Mouse (Mus musculus): ENCODE results near the gene Sytl2. TPM values are rescaled to one million over a fixed set of nuclear protein-coding genes. Genes with fewer than 3 reads are reported as not detected.

The Sytl2 gene
- polyA plus RNA-seq, 1 experiment from 2014 or later, result 10.1 TPM

DNA sequence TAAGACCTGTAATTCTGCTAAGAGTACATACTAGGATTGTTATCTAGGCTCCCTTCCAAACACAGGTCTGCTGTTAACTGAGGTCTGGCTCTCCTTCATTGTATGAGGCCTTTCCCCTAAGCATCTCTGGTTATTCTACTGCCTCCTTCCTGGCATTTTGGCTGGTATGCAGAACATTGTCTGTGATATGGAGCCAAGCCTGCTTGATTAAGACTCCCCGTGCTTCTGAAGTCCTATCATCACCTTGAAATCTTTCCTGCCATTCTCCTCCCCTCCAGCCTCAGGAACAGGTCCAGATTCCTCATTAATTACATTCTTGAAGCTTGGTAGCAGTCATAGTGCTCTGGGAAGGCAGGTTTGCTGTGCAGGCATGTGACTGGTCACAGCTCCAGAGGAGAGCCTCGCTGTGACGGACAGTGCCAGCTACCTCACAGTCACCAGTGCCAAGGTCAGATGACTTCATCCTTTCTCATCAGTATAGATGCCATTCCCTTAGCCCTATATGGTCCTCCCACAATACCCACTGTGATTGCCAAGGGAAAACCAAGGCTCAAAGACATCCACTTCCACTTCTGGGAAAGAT lies 30.5 kb downstream of the Sytl2 start:
- WGBS, result 84% methylated on average over 3 of the region's 3 CpGs
- Histone ChIP-seq H3K27me3 (ENCODE audit: insufficient read depth, low read length) (no peaks in the 10 kb centered on the region), H3K36me3 (ENCODE audit: insufficient read depth, low read length) (no peaks in the 10 kb centered on the region), H3K27ac (ENCODE audit: low read length) (no peak overlapping the region), H3K4me1 (ENCODE audit: insufficient read depth, low read length) (no peaks in the 10 kb centered on the region), H3K4me3 (ENCODE audit: low read length) (no peak overlapping the region), H3K9ac (replicated peaks; ENCODE audit: low read length) (no peak overlapping the region), H3K4me2 (replicated peaks; ENCODE audit: low read depth, low read length) (no peak overlapping the region), H3K9me3 (ENCODE audit: low read length) (no peaks in the 10 kb centered on the region)
- ATAC-seq (ENCODE audit: low FRiP score, low TSS enrichment), result no peak

GRCm38 (mm10) chr7:90334362-90334761 lies 32.3 kb downstream of the Sytl2 start:
- Histone ChIP-seq H3K36me3 (ENCODE audit: insufficient read depth, low read length) (no peaks in the 10 kb centered on the region), H3K27ac (ENCODE audit: low read length) (no peak overlapping the region), H3K27me3 (ENCODE audit: insufficient read depth, low read length) (no peaks in the 10 kb centered on the region), H3K4me1 (ENCODE audit: insufficient read depth, low read length) (no peaks in the 10 kb centered on the region), H3K4me2 (replicated peaks; ENCODE audit: low read depth, low read length) (no peak overlapping the region), H3K4me3 (ENCODE audit: low read length) (no peak overlapping the region), H3K9me3 (ENCODE audit: low read length) (no peaks in the 10 kb centered on the region), H3K9ac (replicated peaks; ENCODE audit: low read length) (no peak overlapping the region)
- no peak for ATAC-seq (ENCODE audit: low FRiP score, low TSS enrichment)
- 84% methylated on average over 6 of the region's 6 CpGs for WGBS

GRCm38 (mm10) chr7:90334831-90335230 lies 32.8 kb downstream of the Sytl2 start:
- H3K36me3 ChIP-seq (ENCODE audit: insufficient read depth, low read length), result no peaks in the 10 kb centered on the region
- no peaks in the 10 kb centered on the region for H3K4me1 ChIP-seq (ENCODE audit: insufficient read depth, low read length)
- no peaks in the 10 kb centered on the region for H3K27me3 ChIP-seq (ENCODE audit: insufficient read depth, low read length)
- WGBS, result 85% methylated on average over 3 of the region's 3 CpGs
- no peak overlapping the region for H3K4me3 ChIP-seq (ENCODE audit: low read length)
- H3K9me3 ChIP-seq (ENCODE audit: low read length), result no peaks in the 10 kb centered on the region
- no peak for ATAC-seq (ENCODE audit: low FRiP score, low TSS enrichment)
- H3K4me2 ChIP-seq (replicated peaks; ENCODE audit: low read depth, low read length), result no peak overlapping the region
- H3K27ac ChIP-seq (ENCODE audit: low read length), result no peak overlapping the region
- H3K9ac ChIP-seq (replicated peaks; ENCODE audit: low read length), result no peak overlapping the region

DNA sequence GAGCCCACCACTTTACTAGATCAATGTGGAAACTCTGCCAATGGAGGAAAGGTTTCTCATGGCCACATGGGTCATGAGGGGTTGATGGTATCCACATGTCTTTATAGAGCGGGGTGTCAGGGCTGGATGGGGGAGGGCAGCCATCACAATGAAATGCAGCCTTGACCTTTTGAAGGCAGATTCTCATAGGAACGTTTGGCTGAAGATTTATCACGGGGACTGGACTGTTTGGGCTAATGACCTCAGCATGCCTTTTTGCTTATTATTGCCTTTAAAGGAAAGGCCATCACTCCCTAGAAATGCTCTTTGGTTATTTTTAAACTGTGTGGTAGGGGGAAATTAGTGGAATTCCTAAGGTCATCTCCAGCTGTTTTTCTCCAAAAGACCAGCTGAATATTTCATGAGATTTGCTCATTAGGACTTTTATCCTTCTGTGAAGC lies 33.7 kb downstream of the Sytl2 start:
- no peaks in the 10 kb centered on the region for H3K36me3 ChIP-seq (ENCODE audit: insufficient read depth, low read length)
- ATAC-seq (ENCODE audit: low FRiP score, low TSS enrichment), result peak; percentile 78

DNA sequence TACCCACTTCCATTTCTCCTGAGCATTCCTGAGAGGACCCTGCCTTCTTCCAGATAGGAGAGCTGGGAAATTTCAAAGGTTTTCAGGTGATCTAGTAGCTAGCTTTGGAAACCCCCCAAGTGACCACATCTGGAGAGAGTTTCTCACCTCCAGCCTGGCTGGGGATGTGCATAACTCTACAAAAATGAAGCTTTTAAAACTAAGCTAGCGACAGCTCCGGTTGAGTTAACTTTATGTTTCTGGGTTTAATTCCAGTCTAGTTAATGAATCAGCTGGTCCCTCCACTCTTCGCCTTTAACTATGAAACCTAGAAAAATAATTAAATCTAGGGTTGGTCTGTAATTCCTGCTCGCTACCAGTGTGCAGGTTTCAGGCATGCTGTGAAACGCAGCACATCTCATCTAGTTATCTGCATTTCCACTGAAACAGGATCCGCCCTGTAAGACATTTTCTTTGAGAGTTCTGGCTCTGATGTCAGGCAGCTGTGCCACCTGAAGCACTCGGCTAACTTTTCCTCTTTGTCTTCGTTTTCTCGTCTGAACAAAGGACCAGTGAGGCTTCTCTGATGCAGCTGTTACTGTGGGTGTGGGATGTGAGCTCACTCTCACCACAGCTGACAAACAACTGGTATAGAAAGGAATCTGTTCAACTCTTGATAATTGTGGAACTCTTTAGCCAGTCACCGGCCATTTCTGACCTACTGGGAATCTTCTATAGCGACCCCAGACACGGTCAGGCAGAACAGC lies 39.3 kb downstream of the Sytl2 start:
- no peaks in the 10 kb centered on the region for H3K9me3 ChIP-seq (ENCODE audit: low read length)
- peak overlapping the region; percentile 39 for H3K4me2 ChIP-seq (replicated peaks; ENCODE audit: low read depth, low read length)
- no peaks in the 10 kb centered on the region for H3K27me3 ChIP-seq (ENCODE audit: insufficient read depth, low read length)
- peak overlapping the region; percentile 78 for H3K27ac ChIP-seq (ENCODE audit: low read length)
- 0 out of 2 replicates have a peak overlapping the region, but pooled peaks have one; percentile 28 for H3K9ac ChIP-seq (replicated peaks; ENCODE audit: low read length)
- no peak overlapping the region for H3K4me3 ChIP-seq (ENCODE audit: low read length)
- peak; percentile 66; the same call in 1 of the 2 replicates for ATAC-seq (ENCODE audit: low FRiP score, low TSS enrichment)
- H3K4me1 ChIP-seq (ENCODE audit: insufficient read depth, low read length), result peaks cover 7% of the 10 kb centered on the region
- no peaks in the 10 kb centered on the region for H3K36me3 ChIP-seq (ENCODE audit: insufficient read depth, low read length)
- WGBS, result 39% methylated on average over 12 of the region's 12 CpGs

More for the DNA sequence above, 33.7 kb downstream of the Sytl2 start:
- Histone ChIP-seq H3K4me2 (replicated peaks; ENCODE audit: low read depth, low read length) (no peak overlapping the region), H3K4me3 (ENCODE audit: low read length) (no peak overlapping the region), H3K9ac (replicated peaks; ENCODE audit: low read length) (no peak overlapping the region), H3K27me3 (ENCODE audit: insufficient read depth, low read length) (no peaks in the 10 kb centered on the region), H3K9me3 (ENCODE audit: low read length) (no peaks in the 10 kb centered on the region), H3K4me1 (ENCODE audit: insufficient read depth, low read length) (no peaks in the 10 kb centered on the region), H3K27ac (ENCODE audit: low read length) (peak overlapping the region; percentile 17; the same call in 1 of the 2 replicates)
- 20% methylated on average over 3 of the region's 3 CpGs for WGBS

DNA sequence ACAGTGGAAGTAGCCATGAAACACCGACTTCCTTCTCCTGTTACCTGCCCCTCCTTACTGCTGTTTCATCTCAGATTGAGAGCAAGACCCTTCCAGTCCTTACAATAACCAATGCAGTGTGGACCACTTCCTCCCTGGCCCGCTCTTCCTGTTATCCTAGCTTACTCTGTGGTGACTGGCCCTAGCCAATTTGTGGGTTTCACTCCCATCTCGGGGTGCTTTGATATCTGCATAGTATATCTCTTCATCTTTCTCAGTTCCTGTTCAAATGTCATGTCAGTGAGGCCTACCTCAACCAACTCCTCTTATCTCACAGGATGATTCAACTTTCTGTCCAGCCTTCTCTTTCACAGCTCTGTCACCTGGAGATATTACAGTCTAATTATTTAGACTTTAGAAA lies 42.9 kb downstream of the Sytl2 start:
- Histone ChIP-seq H3K4me2 (replicated peaks; ENCODE audit: low read depth, low read length) (no peak overlapping the region), H3K27ac (ENCODE audit: low read length) (no peak overlapping the region), H3K4me1 (ENCODE audit: insufficient read depth, low read length) (peaks cover 7% of the 10 kb centered on the region), H3K9me3 (ENCODE audit: low read length) (no peaks in the 10 kb centered on the region), H3K27me3 (ENCODE audit: insufficient read depth, low read length) (no peaks in the 10 kb centered on the region), H3K36me3 (ENCODE audit: insufficient read depth, low read length) (no peaks in the 10 kb centered on the region), H3K9ac (replicated peaks; ENCODE audit: low read length) (no peak overlapping the region), H3K4me3 (ENCODE audit: low read length) (no peak overlapping the region)
- ATAC-seq (ENCODE audit: low FRiP score, low TSS enrichment), result no peak
- 83% methylated on average over 3 of the region's 3 CpGs for WGBS

DNA sequence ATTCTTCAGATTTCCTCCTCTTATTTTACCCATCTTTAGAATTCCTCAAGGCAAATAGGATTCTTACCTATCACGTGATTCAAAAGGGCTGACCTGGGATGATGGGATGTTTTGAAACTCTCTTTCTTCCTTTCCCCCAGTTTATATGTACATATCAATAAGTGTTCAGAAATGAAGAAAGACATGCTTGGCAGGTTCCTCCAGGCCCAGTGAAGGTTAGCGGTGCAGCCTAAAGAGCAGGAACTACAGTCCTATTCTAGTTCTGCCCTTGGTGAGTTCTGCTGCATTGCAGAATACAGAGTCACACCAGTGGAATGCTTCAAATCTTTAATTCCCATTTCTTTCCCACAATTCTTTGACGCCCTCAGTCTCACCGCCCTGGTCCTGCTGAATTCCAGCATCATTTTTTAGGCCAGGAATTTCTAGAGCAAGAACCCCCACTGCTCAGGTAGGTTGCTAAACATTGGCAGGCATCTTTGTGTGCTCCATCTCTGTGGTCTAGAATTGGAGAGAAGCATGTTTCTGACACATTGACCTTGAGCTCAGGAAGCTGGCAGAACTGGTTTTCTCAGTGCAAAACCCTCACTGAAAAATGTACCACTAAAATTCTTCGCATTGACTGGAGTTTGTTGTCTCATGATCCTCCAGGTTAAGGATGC lies 45.9 kb downstream of the Sytl2 start:
- 79% methylated on average over 5 of the region's 5 CpGs for WGBS

GRCm38 (mm10) chr7:90349014-90349413 lies 47.0 kb downstream of the Sytl2 start:
- H3K4me2 ChIP-seq (replicated peaks; ENCODE audit: low read depth, low read length), result no peak overlapping the region
- H3K36me3 ChIP-seq (ENCODE audit: insufficient read depth, low read length), result no peaks in the 10 kb centered on the region
- no peak for ATAC-seq (ENCODE audit: low FRiP score, low TSS enrichment)
- H3K27me3 ChIP-seq (ENCODE audit: insufficient read depth, low read length), result no peaks in the 10 kb centered on the region
- H3K4me1 ChIP-seq (ENCODE audit: insufficient read depth, low read length), result no peaks in the 10 kb centered on the region
- H3K9ac ChIP-seq (replicated peaks; ENCODE audit: low read length), result no peak overlapping the region
- H3K4me3 ChIP-seq (ENCODE audit: low read length), result no peak overlapping the region
- WGBS, result 78% methylated on average over 5 of the region's 5 CpGs
- H3K27ac ChIP-seq (ENCODE audit: low read length), result no peak overlapping the region
- no peaks in the 10 kb centered on the region for H3K9me3 ChIP-seq (ENCODE audit: low read length)

More for the DNA sequence above, 45.9 kb downstream of the Sytl2 start:
- no peak for ATAC-seq (ENCODE audit: low FRiP score, low TSS enrichment)
- no peaks in the 10 kb centered on the region for H3K4me1 ChIP-seq (ENCODE audit: insufficient read depth, low read length)
- no peak overlapping the region for H3K27ac ChIP-seq (ENCODE audit: low read length)
- no peak overlapping the region for H3K9ac ChIP-seq (replicated peaks; ENCODE audit: low read length)
- H3K4me2 ChIP-seq (replicated peaks; ENCODE audit: low read depth, low read length), result no peak overlapping the region
- H3K9me3 ChIP-seq (ENCODE audit: low read length), result no peaks in the 10 kb centered on the region
- no peaks in the 10 kb centered on the region for H3K36me3 ChIP-seq (ENCODE audit: insufficient read depth, low read length)
- H3K4me3 ChIP-seq (ENCODE audit: low read length), result no peak overlapping the region
- H3K27me3 ChIP-seq (ENCODE audit: insufficient read depth, low read length), result no peaks in the 10 kb centered on the region

GRCm38 (mm10) chr7:90352183-90352582 lies 50.1 kb downstream of the Sytl2 start:
- Histone ChIP-seq H3K4me2 (replicated peaks; ENCODE audit: low read depth, low read length) (no peak overlapping the region), H3K27me3 (ENCODE audit: insufficient read depth, low read length) (no peaks in the 10 kb centered on the region), H3K4me3 (ENCODE audit: low read length) (no peak overlapping the region), H3K9ac (replicated peaks; ENCODE audit: low read length) (no peak overlapping the region), H3K27ac (ENCODE audit: low read length) (no peak overlapping the region), H3K9me3 (ENCODE audit: low read length) (no peaks in the 10 kb centered on the region), H3K36me3 (ENCODE audit: insufficient read depth, low read length) (no peaks in the 10 kb centered on the region), H3K4me1 (ENCODE audit: insufficient read depth, low read length) (no peaks in the 10 kb centered on the region)
- ATAC-seq (ENCODE audit: low FRiP score, low TSS enrichment), result no peak
- 82% methylated on average over 3 of the region's 3 CpGs for WGBS
